Mouse (Mus musculus) E14TG2a.4 (cell line): ENCODE data around the gene Akap2.

Experiments used
- CTCF ChIP-seq: conservative IDR thresholded peaks from 2 replicates; pipeline ENCODE4 v1.5.1; 2014; ENCODE audit warnings: low read length
- NANOG ChIP-seq: IDR thresholded peaks from 2 replicates; pipeline ENCODE4 v1.6.1; 2014; ENCODE audit warnings: borderline replicate concordance, low read length, mixed read lengths

DNA sequence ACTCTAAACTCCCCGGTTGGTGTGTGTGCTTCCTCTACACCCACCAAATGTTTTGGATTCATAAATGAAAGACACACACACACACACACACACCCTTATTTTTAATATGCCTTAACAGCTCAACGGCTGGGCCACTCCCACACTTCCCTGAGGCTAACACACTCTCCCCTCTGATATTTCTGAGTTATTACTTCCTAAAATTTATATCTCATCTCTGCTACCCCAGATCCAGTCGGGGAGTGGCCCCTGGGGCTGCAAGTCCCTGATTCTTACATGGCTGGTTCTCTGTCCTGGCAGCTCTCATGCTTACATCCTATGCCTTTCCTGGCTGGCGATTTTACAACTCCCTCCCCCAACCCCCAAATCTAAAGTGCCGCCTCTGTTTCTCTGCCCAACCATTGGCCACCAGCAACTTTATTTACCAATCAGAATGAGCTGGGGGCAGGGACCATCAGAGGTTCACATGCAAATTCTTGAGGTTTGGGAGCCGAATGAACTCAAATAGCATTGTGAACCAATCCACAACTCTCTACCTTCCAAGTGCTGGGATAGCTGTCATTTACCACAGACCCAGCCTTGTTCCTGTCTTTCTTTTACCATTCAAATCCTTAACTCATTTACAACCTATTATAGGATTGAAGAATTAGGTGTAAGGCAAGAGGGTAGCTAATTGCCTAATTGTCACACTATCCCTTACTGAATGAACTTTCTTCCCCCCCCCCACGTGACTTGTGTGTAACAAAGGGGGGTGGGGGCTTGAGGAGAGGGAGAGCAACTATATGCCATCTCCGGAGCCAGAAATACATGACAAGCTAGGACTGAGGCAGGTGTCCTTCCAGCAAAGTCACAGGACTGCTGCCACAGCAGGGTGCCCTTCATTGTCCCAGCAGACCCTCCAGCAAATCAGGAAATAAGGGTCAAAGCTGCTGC, 202.3 kb downstream of the Akap2 start:
- TF ChIP-seq CTCF = no peak
- TF ChIP-seq NANOG = peak; percentile 23; the same call in 1 of the 2 replicates
